Mouse (Mus musculus) forebrain, embryonic 15.5 days (tissue): ENCODE measurements at regions not wholly inside any gene's neighbourhood (a gene's known extent, or its start where the extent isn't known, plus 50 kb on each side); places are given as distances from the start of the nearest gene placed in this dataset.

Experiments used
- ATAC-seq: fragments of 200-750 bp; cut with Nextera tagmentation; replicated peaks from 2 replicates; pipeline ENCODE4 v1.8.0; 2017; ENCODE audit warnings: mild to moderate bottlenecking, moderate TSS enrichment, moderate library complexity
- H3K27ac ChIP-seq: fragments of 300-500 bp; sonication (generic); replicated peaks from 2 replicates; pipeline ENCODE4 v1.5.1; 2015; ENCODE audit warnings: mild to moderate bottlenecking, inconsistent platforms
- H3K27me3 ChIP-seq: fragments of 300-500 bp; sonication (generic); 2 replicates; pipeline ENCODE4 v1.6.1; 2015; ENCODE audit warnings: inconsistent platforms
- H3K36me3 ChIP-seq: fragments of 300-500 bp; sonication (generic); 2 replicates; pipeline ENCODE4 v1.6.1; 2015; ENCODE audit warnings: mild to moderate bottlenecking, inconsistent platforms
- H3K4me1 ChIP-seq: fragments of 300-500 bp; sonication (generic); 2 replicates; pipeline ENCODE4 v1.6.1; 2015; ENCODE audit warnings: inconsistent platforms
- H3K4me2 ChIP-seq: fragments of 300-500 bp; sonication (generic); replicated peaks from 2 replicates; pipeline ENCODE4 v1.6.1; 2015; ENCODE audit warnings: mild to moderate bottlenecking, inconsistent platforms
- H3K4me3 ChIP-seq: fragments of 300-500 bp; sonication (generic); 2 replicates; pipeline ENCODE4 v1.5.1; 2015; ENCODE audit warnings: mild to moderate bottlenecking, inconsistent platforms
- H3K9ac ChIP-seq: fragments of 300-500 bp; sonication (generic); replicated peaks from 2 replicates; pipeline ENCODE4 v1.6.1; 2015; ENCODE audit warnings: mild to moderate bottlenecking, inconsistent platforms
- H3K9me3 ChIP-seq: fragments of 300-500 bp; sonication (generic); 2 replicates; pipeline ENCODE4 v1.6.1; 2016; ENCODE audit warnings: inconsistent platforms
- WGBS: fragments of 180-500 bp; shearing (Covaris S2); methylation state at CpG from one replicate; pipeline ENCODE4 v1.1.7; 2015; ENCODE audit warnings: mixed read lengths; 5-methylcytosine and 5-hydroxymethylcytosine counted together

DNA sequence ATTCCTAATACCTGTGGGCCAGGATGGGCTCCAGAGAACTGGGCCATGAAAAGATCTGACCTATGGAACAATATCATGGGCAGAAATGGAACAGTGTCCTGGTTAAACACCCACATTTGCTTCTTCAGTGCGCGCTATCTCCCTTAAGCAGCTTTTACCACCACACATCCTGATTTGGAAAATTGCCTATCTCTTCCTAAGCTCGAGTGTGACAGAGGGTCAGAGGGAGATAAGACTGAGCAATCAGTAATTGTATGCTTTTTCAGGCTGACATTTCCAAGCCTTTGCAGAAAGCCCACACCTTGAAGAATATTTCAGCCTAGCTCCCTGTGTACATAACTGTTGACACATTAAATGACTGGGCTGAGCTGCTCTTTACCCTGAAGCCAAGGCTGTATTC lies 93.5 kb upstream of the Atxn1 start:
- no peak overlapping the region for H3K4me2 ChIP-seq
- WGBS: 92% methylated on average over 3 of the region's 3 CpGs
- H3K27ac ChIP-seq: no peak overlapping the region
- H3K27me3 ChIP-seq: no peaks in the 10 kb centered on the region
- H3K4me3 ChIP-seq: no peak overlapping the region
- H3K4me1 ChIP-seq: peaks cover 5% of the 10 kb centered on the region
- no peak overlapping the region for H3K9ac ChIP-seq
- H3K9me3 ChIP-seq: no peaks in the 10 kb centered on the region
- ATAC-seq: no peak
- no peaks in the 10 kb centered on the region for H3K36me3 ChIP-seq

DNA sequence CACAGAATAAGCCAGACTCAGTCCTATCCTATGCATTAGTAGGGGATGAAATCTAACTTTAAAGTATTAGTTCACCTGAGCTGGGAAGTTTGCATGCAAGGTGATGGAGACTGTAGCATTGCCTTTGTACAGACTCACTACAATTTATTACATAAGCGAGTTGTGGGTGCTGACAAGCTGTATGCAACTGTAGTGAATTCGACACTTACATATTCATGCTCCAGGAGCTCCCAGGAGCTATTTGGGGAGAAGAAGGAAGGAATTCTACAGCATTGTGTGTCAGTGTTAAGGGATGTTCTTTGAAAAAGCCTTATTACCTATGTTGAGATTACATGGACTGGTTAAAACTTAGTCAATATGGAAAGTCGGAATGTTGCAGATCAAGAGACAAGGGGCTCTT lies 90.6 kb upstream of the Atxn1 start:
- peaks cover 4% of the 10 kb centered on the region for H3K4me1 ChIP-seq
- no peak overlapping the region for H3K4me3 ChIP-seq
- WGBS: 91% methylated on average over 3 of the region's 3 CpGs
- H3K9me3 ChIP-seq: no peaks in the 10 kb centered on the region
- no peaks in the 10 kb centered on the region for H3K36me3 ChIP-seq
- H3K9ac ChIP-seq: no peak overlapping the region
- no peak overlapping the region for H3K4me2 ChIP-seq
- no peaks in the 10 kb centered on the region for H3K27me3 ChIP-seq
- H3K27ac ChIP-seq: no peak overlapping the region
- ATAC-seq: no peak

DNA sequence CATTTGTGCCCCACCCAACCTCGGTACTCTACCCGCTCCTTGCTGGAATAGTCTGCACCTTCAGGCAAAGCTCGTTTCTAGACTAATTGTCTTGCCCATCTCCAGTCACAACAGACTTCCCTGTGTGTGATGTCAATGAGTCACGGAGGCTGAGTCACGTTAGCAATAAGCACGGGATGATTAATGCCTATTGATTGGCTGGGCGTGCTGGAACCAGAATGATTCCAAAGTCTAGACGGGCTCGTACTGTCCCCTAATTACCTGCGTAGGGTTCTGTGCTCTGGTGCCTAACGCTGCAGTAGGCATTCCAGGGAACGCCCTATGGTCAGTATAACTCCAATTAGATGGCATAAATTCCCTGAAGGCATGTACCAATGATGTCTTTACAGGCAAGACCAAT lies 78.8 kb upstream of the Atxn1 start:
- Histone ChIP-seq H3K9ac (no peak overlapping the region), H3K27me3 (no peaks in the 10 kb centered on the region), H3K9me3 (no peaks in the 10 kb centered on the region), H3K4me2 (no peak overlapping the region), H3K27ac (peak overlapping the region; percentile 54; the same call in 1 of the 2 replicates), H3K4me1 (peaks cover 47% of the 10 kb centered on the region), H3K4me3 (no peak overlapping the region), H3K36me3 (no peaks in the 10 kb centered on the region)
- ATAC-seq: no peak
- 63% methylated on average over 12 of the region's 12 CpGs for WGBS

DNA sequence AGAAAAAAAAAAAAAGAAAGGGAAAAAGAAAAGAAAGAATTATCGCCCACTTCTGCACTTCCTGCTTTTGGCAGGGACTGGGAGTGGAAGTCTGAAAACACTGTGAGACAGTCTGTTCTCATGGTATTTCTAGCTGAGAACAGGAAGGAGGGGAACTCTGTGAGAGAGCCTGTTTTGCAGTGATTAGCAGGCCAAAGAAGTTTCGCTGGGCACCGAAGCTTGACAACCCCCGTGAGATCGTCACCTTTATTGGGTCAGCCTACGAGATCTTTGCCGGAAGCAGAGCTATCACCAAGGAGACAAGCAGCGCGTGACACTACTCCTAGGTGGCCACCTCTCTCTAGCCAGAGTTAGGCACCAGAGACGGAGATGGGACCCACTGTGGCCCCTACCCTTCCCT lies 78.2 kb upstream of the Atxn1 start:
- no peaks in the 10 kb centered on the region for H3K27me3 ChIP-seq
- peaks cover 51% of the 10 kb centered on the region for H3K4me1 ChIP-seq
- WGBS: 58% methylated on average over 10 of the region's 10 CpGs
- H3K4me2 ChIP-seq: no peak overlapping the region
- H3K9ac ChIP-seq: no peak overlapping the region
- H3K27ac ChIP-seq: peak overlapping the region; percentile 54
- H3K9me3 ChIP-seq: no peaks in the 10 kb centered on the region
- H3K4me3 ChIP-seq: no peak overlapping the region
- ATAC-seq: no peak
- H3K36me3 ChIP-seq: no peaks in the 10 kb centered on the region

DNA sequence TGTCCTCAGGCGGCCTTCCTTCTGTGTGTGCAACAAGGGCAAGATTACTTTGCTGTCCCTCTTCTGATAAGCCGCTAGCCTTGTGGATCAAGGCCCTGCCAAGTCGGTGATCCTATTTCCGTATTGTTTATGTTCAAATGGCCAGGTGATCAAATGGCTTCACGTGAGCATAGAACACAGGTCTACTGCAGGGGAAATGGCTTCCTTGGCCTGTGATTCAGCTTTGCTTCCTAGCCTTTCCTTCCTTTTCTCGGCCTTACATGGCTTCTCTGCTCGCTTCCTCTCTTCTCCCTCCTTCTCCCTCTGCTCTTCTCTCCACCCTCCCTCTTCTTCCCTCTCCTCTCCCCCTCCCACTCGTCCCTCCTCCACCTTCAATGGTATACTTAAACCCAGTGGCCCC lies 77.4 kb upstream of the Atxn1 start:
- Histone ChIP-seq H3K4me1 (peaks cover 51% of the 10 kb centered on the region), H3K9ac (no peak overlapping the region), H3K4me2 (no peak overlapping the region), H3K27ac (peak overlapping the region; percentile 48), H3K36me3 (no peaks in the 10 kb centered on the region), H3K9me3 (no peaks in the 10 kb centered on the region), H3K4me3 (no peak overlapping the region), H3K27me3 (no peaks in the 10 kb centered on the region)
- no peak for ATAC-seq
- WGBS: 70% methylated on average over 8 of the region's 8 CpGs

DNA sequence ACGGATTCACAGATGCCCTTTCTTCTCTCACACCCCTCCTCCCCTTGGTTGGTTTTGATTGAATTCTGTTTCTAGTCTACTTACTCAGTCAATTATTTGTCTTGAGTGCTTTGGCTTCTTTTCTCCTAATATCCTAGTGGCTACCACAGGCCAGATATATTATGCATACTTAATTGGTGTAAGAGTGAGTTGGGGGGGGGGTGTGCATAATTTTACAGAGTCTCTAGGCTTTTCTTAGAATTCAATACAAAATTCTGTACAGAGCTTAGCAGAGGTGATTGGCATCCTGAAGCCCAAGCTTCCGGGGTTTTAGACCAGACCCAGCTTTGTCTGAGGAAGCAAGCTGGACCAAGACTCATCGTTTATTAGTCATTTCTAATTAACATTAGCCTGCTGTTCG lies 76.7 kb upstream of the Atxn1 start:
- Histone ChIP-seq H3K4me3 (no peak overlapping the region), H3K27ac (peak overlapping the region; percentile 81; the same call in 1 of the 2 replicates), H3K4me2 (no peak overlapping the region), H3K4me1 (peaks cover 51% of the 10 kb centered on the region), H3K27me3 (no peaks in the 10 kb centered on the region), H3K9ac (no peak overlapping the region), H3K36me3 (no peaks in the 10 kb centered on the region), H3K9me3 (no peaks in the 10 kb centered on the region)
- ATAC-seq: peak; percentile 39; the same call in 1 of the 2 replicates
- WGBS: 22% methylated on average over 4 of the region's 4 CpGs

DNA sequence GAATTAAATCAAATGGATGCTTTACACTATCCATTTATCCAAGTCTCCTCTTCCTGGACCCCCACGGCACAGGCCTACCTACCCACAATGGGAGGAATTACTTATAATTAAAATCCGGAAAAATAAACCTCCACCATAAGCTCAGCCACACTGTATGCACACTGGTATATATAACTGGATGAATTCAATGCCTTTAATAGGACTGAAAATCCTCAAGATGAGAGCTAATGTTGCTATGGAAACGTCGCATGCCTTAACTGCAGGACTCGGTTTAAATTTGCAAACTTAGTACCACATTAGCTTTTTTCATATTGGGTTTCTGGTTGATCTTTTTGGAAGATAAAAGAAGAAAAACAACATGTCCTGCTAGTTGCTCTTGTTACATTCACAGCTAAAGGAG lies 75.3 kb upstream of the Atxn1 start:
- H3K27me3 ChIP-seq: no peaks in the 10 kb centered on the region
- no peak overlapping the region for H3K9ac ChIP-seq
- H3K36me3 ChIP-seq: no peaks in the 10 kb centered on the region
- H3K27ac ChIP-seq: peak overlapping the region; percentile 81
- no peak overlapping the region for H3K4me3 ChIP-seq
- H3K9me3 ChIP-seq: no peaks in the 10 kb centered on the region
- ATAC-seq: 0 out of 2 replicates have a peak, but pooled peaks have one; percentile 20
- H3K4me1 ChIP-seq: peaks cover 51% of the 10 kb centered on the region
- 41% methylated on average over 5 of the region's 5 CpGs for whole genome bisulfite sequencing
- H3K4me2 ChIP-seq: no peak overlapping the region

DNA sequence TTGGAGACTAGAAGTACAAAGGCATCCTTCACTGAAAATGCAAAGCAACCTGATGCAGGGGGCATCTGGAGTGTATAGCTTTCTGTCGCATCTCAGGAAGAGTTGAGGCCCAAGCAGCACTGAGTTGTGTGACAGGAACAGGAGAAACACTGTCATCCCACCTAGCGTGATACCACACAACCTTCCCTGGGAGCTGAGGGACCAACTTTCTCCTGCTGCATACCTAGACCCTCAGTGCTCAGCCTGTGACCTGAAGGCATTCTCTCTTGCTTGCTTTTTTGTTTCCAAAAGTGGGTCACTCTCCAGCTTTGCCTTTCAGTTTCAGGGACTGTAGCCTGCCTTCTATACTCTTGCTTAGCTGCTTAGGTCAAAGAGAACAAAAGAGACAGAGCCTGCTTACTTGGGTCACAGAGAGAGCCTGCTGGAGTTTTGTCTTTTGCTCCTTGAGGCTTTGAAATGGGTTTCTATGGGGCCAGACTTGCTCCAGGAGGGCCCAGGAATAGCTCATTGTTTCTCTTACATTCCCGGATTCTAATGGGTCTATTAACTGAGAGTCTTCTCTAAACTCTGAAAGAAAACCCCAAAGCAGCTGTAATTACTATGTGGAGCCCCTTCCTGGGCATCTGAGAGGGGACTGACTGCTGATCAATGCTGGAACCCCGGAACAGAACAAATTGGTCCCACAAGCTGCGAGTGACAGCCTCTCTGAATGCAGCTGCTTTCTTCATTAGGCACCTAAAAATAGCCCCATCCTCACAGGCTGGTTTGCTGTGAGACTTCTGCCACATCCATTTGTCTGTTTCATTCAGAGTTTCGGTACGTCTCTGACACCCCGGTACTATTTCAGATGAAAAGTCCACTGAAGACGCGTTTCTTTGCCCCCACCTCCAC lies 73.9 kb upstream of the Atxn1 start:
- Histone ChIP-seq H3K27ac (peak overlapping the region; percentile 81), H3K4me2 (0 out of 2 replicates have a peak overlapping the region, but pooled peaks have one; percentile 12), H3K4me1 (peaks cover 53% of the 10 kb centered on the region), H3K27me3 (no peaks in the 10 kb centered on the region), H3K9ac (no peak overlapping the region), H3K4me3 (no peak overlapping the region), H3K36me3 (no peaks in the 10 kb centered on the region), H3K9me3 (no peaks in the 10 kb centered on the region)
- peak; percentile 54 for ATAC-seq
- WGBS: 10% methylated on average over 10 of the region's 10 CpGs

DNA sequence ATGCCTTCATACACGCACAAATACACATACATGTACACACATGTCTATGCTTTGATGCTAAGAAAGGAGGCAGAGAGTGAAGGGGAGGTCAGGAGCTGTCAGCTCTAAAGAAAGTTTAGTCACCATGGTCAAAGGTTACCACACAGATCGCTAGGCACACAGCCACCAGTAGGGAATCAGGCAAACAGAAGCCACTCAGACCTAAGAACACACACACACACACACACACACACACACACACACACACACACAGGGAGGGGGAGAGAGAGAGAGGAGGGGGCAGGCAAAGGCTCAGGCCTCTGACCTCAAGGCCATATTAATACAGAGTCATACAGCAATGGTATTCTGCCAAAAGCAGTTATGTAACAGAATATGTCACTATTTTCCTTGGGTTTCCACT lies 67.5 kb upstream of the Atxn1 start:
- WGBS: 82% methylated on average over 2 of the region's 2 CpGs
- H3K27me3 ChIP-seq: no peaks in the 10 kb centered on the region
- H3K4me1 ChIP-seq: peaks cover 4% of the 10 kb centered on the region
- H3K27ac ChIP-seq: no peak overlapping the region
- no peaks in the 10 kb centered on the region for H3K36me3 ChIP-seq
- H3K9me3 ChIP-seq: no peaks in the 10 kb centered on the region
- H3K9ac ChIP-seq: no peak overlapping the region
- no peak overlapping the region for H3K4me3 ChIP-seq
- no peak for ATAC-seq
- no peak overlapping the region for H3K4me2 ChIP-seq

DNA sequence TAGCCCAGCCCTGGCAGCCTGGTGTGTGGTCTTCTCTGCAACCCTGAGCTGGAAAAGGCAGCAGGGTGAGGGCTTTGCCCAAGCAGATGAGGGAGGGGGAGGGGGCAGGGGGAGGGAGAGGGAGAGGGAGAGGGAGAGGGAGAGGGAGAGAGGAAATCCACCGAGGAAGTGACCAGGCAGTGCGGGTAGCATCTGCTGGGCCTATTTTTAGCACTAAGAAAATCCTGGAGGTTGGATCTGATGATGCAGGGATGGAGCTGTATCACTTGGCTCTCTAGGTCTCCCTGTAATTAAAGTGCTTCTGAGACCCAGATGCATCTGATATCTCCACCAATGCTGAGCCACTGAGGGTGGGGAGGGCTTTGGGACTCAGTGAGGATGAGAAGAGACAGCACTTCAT lies 61.2 kb upstream of the Atxn1 start:
- Histone ChIP-seq H3K9ac (no peak overlapping the region), H3K4me1 (peaks cover 18% of the 10 kb centered on the region), H3K9me3 (no peaks in the 10 kb centered on the region), H3K27ac (no peak overlapping the region), H3K4me3 (no peak overlapping the region), H3K4me2 (no peak overlapping the region), H3K36me3 (no peaks in the 10 kb centered on the region), H3K27me3 (no peaks in the 10 kb centered on the region)
- ATAC-seq: no peak
- 24% methylated on average over 2 of the region's 2 CpGs for WGBS

DNA sequence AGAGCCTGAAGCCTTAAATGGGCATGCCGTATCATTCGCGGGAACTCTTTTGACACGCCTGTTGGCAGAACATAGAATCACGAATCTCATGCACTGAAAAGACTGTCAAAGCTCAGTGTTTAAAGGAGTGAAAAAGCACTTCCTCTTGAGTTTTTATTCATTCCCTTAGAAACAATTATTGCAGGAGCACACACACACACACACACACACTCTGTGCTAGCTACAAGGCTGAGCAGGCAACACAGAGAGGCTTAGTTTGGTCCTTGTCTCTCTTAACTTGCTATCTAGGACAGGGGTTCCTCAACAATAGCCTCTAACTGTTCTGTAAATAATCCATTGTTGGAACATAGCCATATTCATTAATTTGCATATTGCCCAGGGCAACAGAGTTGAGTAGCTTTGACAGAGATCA lies 58.8 kb upstream of the Atxn1 start:
- peaks cover 28% of the 10 kb centered on the region for H3K4me1 ChIP-seq
- H3K27ac ChIP-seq: no peak overlapping the region
- no peaks in the 10 kb centered on the region for H3K9me3 ChIP-seq
- no peaks in the 10 kb centered on the region for H3K36me3 ChIP-seq
- no peak overlapping the region for H3K4me3 ChIP-seq
- 17% methylated on average over 5 of the region's 5 CpGs for WGBS
- no peak for ATAC-seq
- no peaks in the 10 kb centered on the region for H3K27me3 ChIP-seq
- H3K9ac ChIP-seq: no peak overlapping the region
- H3K4me2 ChIP-seq: no peak overlapping the region

DNA sequence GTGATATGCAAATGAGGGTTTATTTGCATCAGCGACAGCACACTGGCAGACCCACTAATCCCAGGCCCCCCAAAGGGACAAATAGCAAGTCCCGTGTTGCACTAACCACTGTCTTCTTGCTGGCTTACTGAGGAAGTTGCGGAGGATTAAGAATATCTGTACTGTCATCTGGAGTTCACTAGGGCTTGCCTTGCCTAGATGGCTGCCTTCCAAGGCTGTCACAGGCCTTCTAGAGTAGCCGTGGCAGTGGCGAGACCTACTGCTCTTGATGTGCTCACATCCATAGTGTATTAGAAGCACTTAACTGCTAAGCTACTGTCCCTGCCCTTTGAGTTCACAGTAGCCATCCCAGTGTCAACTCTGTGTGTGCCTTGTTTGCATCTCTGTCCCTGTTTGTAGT lies 58.4 kb upstream of the Atxn1 start:
- no peak for ATAC-seq
- no peak overlapping the region for H3K4me3 ChIP-seq
- H3K27ac ChIP-seq: no peak overlapping the region
- H3K4me1 ChIP-seq: peaks cover 28% of the 10 kb centered on the region
- no peaks in the 10 kb centered on the region for H3K36me3 ChIP-seq
- WGBS: 14% methylated on average over 5 of the region's 5 CpGs
- no peaks in the 10 kb centered on the region for H3K27me3 ChIP-seq
- H3K9me3 ChIP-seq: no peaks in the 10 kb centered on the region
- H3K9ac ChIP-seq: no peak overlapping the region
- H3K4me2 ChIP-seq: no peak overlapping the region
